Mouse (Mus musculus): ENCODE measurements at regions not wholly inside any gene's neighbourhood (a gene's known extent, or its start where the extent isn't known, plus 50 kb on each side); places are given as distances from the start of the nearest gene placed in this dataset.
A peak's percentile ranks its signal among the peaks of the same experiment; 100 is the strongest.

- Histone ChIP-seq H3K9me3 (no peaks in the 10 kb centered on the region), H3K27ac (no peak overlapping the region), H3K4me1 (replicated peaks) (no peaks in the 10 kb centered on the region), H3K4me2 (replicated peaks) (no peak overlapping the region), H3K9ac (no peak overlapping the region), H3K27me3 (replicated peaks) (no peaks in the 10 kb centered on the region), H3K4me3 (replicated peaks) (no peak overlapping the region), H3K36me3 (no peaks in the 10 kb centered on the region)
- ATAC-seq = no peak
- 93% methylated on average over 1 of the region's 1 CpGs for WGBS
These were observed 243.4 kb upstream of the Brinp1 start for GRCm38 (mm10) chr4:69197577-69197976.

DNA sequence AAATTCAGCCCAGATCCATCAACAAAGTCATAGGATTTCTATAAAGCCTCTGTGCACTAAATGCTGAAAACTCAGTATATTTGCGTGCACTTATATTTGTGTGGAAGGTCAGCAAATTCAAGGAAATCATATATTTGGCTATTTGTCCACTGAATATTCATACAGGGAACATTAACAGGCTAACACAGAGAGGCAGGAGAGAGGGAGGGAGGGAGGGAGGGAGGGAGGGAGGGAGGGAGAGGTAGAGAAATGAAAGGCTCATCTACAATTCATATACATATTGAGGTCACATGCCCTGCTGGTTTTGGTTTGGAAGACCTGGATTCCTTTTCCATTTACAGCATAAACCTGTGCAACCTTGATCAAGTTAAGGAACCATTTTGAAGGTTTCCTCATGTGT is 241.9 kb upstream of the Brinp1 start:
- Histone ChIP-seq H3K9me3 (no peaks in the 10 kb centered on the region), H3K9ac (no peak overlapping the region), H3K36me3 (no peaks in the 10 kb centered on the region), H3K4me2 (replicated peaks) (peak overlapping the region; percentile 77), H3K27me3 (replicated peaks) (no peaks in the 10 kb centered on the region), H3K27ac (no peak overlapping the region), H3K4me3 (replicated peaks) (no peak overlapping the region), H3K4me1 (replicated peaks) (no peaks in the 10 kb centered on the region)
- no peak for ATAC-seq
- 83% methylated on average over 1 of the region's 1 CpGs for WGBS

GRCm38 (mm10) chr4:69195645-69196044 is 241.4 kb upstream of the Brinp1 start:
- H3K27me3 ChIP-seq (replicated peaks) = no peaks in the 10 kb centered on the region
- H3K4me3 ChIP-seq (replicated peaks) = peak overlapping the region; percentile 34
- no peaks in the 10 kb centered on the region for H3K9me3 ChIP-seq
- H3K4me1 ChIP-seq (replicated peaks) = no peaks in the 10 kb centered on the region
- 0 out of 2 replicates have a peak, but pooled peaks have one; percentile 71 for ATAC-seq
- H3K36me3 ChIP-seq = no peaks in the 10 kb centered on the region
- peak overlapping the region; percentile 77 for H3K4me2 ChIP-seq (replicated peaks)
- WGBS = 0% methylated on average over 13 of the region's 13 CpGs
- 0 out of 2 replicates have a peak overlapping the region, but pooled peaks have one; percentile 37 for H3K9ac ChIP-seq
- no peak overlapping the region for H3K27ac ChIP-seq
